Mouse (Mus musculus) MEL (cell line): ENCODE measurements around the gene Srcap.

Source experiments
- CHD1 ChIP-seq: IDR thresholded peaks from 2 replicates; pipeline ENCODE4 v1.6.1; 2012; ENCODE audit warnings: low read depth, mild to moderate bottlenecking, inconsistent platforms, low read length, improper control_type of control experiment
- MYC ChIP-seq: IDR thresholded peaks from 2 replicates; pipeline ENCODE4 v1.6.1; 2011; ENCODE audit warnings: low read depth, mild to moderate bottlenecking, low read length, improper control_type of control experiment, moderate library complexity
- TCF12 ChIP-seq: IDR thresholded peaks from 2 replicates; pipeline ENCODE4 v1.6.1; 2014; ENCODE audit warnings: low read depth, mild to moderate bottlenecking, inconsistent platforms, low read length, improper control_type of control experiment, moderate library complexity

DNA sequence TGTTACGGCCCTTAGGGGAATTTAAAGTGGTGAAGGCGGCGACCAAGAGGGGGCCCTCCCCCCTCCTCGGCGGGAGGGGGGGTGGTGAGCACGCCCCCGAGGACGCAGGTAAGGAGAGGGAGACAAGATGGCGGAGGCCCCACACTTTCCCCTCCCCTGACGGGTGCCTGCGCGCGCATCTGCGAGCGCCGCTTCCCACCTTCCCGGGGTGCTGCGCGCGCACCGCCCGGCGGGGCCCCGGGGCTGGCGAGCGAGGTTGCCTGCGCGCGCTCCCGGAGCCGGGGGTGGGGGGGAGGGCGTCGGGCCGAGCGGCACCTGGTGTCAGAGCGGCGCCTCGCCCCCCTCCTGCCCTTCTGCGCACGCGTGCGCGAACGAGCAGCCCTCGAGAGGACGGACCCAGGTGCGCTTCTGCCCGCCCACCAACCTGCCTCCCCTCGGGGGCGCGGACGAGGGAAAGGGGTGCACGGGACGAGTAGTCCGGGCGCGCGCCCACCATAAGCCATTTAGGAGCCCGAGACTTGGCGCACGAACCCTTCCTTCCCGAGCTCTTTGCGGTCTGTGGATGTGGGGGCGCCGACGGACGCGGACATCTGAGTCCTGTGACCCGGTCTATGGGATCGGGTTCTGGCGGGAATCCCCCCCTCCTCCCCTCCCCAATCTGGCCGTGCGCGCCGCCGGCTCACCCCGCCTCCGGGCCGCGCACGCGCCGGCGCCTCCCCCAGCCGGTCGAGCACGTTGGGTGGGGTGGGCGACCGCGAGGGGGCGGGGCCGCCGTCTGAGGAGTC is 640 bp downstream of the Srcap start:
- TF ChIP-seq MYC, result no peak
- no peak for TF ChIP-seq TCF12
- peak; percentile 96; the same call in 1 of the 2 replicates for TF ChIP-seq CHD1
